Mouse (Mus musculus): ENCODE results near the gene Drap1.

GRCm38 (mm10) chr19:5419630-5420029 is 5.1 kb downstream of the Drap1 start:
- TF ChIP-seq CTCF (IDR thresholded peaks at IDR 0.05; ENCODE audit: low read depth): no peak
- TF ChIP-seq EP300 (optimal IDR thresholded peaks at IDR 0.05): no peak

All from stomach, postnatal 0 days (tissue).